Mouse (Mus musculus) heart, adult 2 months (tissue): Measurements from ENCODE around the gene Rnf150.

Experiments
- CTCF ChIP-seq: fragments of 200-600 bp; IDR thresholded peaks from 2 replicates; pipeline ENCODE4 v1.8.1; 2022; ENCODE audit warnings: antibody characterized with exemption, mild to moderate bottlenecking, moderate library complexity
- EP300 ChIP-seq: fragments of 200-500 bp; IDR thresholded peaks from 2 replicates; pipeline ENCODE4 v1.6.1; 2011; ENCODE audit warnings: low read depth, low read length, control low read depth; ENCODE audit not compliant: insufficient read depth
- POLR2A ChIP-seq: fragments of 200-500 bp; IDR thresholded peaks from 2 replicates; pipeline ENCODE4 v1.6.1; 2011; ENCODE audit warnings: mild to moderate bottlenecking, low read depth, low read length, control low read depth; ENCODE audit not compliant: insufficient read depth

DNA sequence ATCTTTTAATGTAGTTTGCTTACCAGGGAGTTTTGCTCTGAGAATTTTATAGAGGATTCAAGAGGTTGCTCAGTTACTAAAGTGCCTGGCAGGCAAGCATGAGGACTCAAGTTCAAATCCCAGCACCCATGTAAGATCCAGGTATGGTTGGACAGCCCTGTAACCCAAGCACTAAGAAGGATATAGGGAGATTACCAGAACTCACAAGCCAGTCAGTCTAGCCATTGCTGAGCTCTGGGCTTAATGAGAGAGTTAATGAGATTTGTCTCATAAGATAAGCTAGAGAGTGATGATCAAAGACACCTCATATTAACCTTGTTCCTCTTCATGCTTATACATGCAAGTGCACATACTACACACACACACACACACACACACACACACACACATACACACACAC is 48.3 kb downstream of the Rnf150 start:
- TF ChIP-seq POLR2A (no peak), CTCF (no peak), EP300 (no peak)
